Mouse (Mus musculus) intestine, embryonic 15.5 days (tissue): ENCODE measurements around the gene Ninj2. TPM values are rescaled to one million over a fixed set of nuclear protein-coding genes. Genes with fewer than 3 reads are reported as not detected.

Experiments used
- ATAC-seq: fragments of 200-750 bp; cut with Nextera tagmentation; 2 replicates; pipeline ENCODE4 v1.8.0; 2017; ENCODE audit warnings: moderate TSS enrichment, moderate library complexity
- H3K27ac ChIP-seq: fragments of 300-500 bp; sonication (generic); 2 replicates; pipeline ENCODE4 v1.5.1; 2015; ENCODE audit warnings: mild to moderate bottlenecking, inconsistent platforms
- H3K27me3 ChIP-seq: fragments of 300-500 bp; sonication (generic); replicated peaks from 2 replicates; pipeline ENCODE4 v1.6.1; 2015; ENCODE audit warnings: inconsistent platforms
- H3K36me3 ChIP-seq: fragments of 300-500 bp; sonication (generic); 2 replicates; pipeline ENCODE4 v1.6.1; 2015; ENCODE audit warnings: inconsistent platforms
- H3K4me1 ChIP-seq: fragments of 300-500 bp; sonication (generic); replicated peaks from 2 replicates; pipeline ENCODE4 v1.6.1; 2015; ENCODE audit warnings: inconsistent platforms
- H3K4me2 ChIP-seq: fragments of 300-500 bp; sonication (generic); replicated peaks from 2 replicates; pipeline ENCODE4 v1.6.1; 2015; ENCODE audit warnings: mild to moderate bottlenecking, inconsistent platforms
- H3K4me3 ChIP-seq: fragments of 300-500 bp; sonication (generic); replicated peaks from 2 replicates; pipeline ENCODE4 v1.5.1; 2015; ENCODE audit warnings: inconsistent platforms
- H3K9ac ChIP-seq: fragments of 300-500 bp; sonication (generic); 2 replicates; pipeline ENCODE4 v1.6.1; 2015; ENCODE audit warnings: inconsistent platforms
- H3K9me3 ChIP-seq: fragments of 300-500 bp; sonication (generic); 2 replicates; pipeline ENCODE4 v1.6.1; 2016; ENCODE audit warnings: inconsistent platforms
- WGBS: fragments of 180-500 bp; shearing (Covaris S2); methylation state at CpG from one replicate; pipeline ENCODE4 v1.1.7; 2015; 5-methylcytosine and 5-hydroxymethylcytosine counted together
- polyA plus RNA-seq: library from polyadenylated mRNA; unstranded; fragments of >200 nt; fragmentation: Nextera tagmentation; extraction: Ambion mirVana; gene quantifications from 2 replicates; pipeline ENCODE4 v1.2.1, GENCODE M21; 2015

Gene Ninj2
- polyA plus RNA-seq, 1 experiment from 2014 or later, result not detected

- Histone ChIP-seq H3K9me3 (no peaks in the 10 kb centered on the region), H3K36me3 (no peaks in the 10 kb centered on the region), H3K27me3 (no peaks in the 10 kb centered on the region), H3K9ac (no peak overlapping the region), H3K27ac (no peak overlapping the region), H3K4me3 (no peak overlapping the region), H3K4me1 (peaks cover 9% of the 10 kb centered on the region; the same call in 1 of the 2 replicates), H3K4me2 (peak overlapping the region; percentile 5; the same call in 1 of the 2 replicates)
- 59% methylated on average over 6 of the region's 6 CpGs for WGBS
- ATAC-seq, result peak; percentile 66
Observed at GRCm38 (mm10) chr6:120174028-120174601, 81.0 kb downstream of the Ninj2 start.

- Histone ChIP-seq H3K27ac (0 out of 2 replicates have a peak overlapping the region, but pooled peaks have one; percentile 17), H3K27me3 (no peaks in the 10 kb centered on the region)
- WGBS, result 54% methylated on average over 7 of the region's 7 CpGs
Observed at GRCm38 (mm10) chr6:120174602-120175115, 81.5 kb downstream of the Ninj2 start.

GRCm38 (mm10) chr6:120175650-120176049 lies 82.5 kb downstream of the Ninj2 start:
- H3K27me3 ChIP-seq, result no peaks in the 10 kb centered on the region
- H3K9ac ChIP-seq, result no peak overlapping the region
- 97% methylated on average over 4 of the region's 4 CpGs for WGBS
- H3K27ac ChIP-seq, result no peak overlapping the region
- peaks cover 9% of the 10 kb centered on the region; the same call in 1 of the 2 replicates for H3K4me1 ChIP-seq
- no peak for ATAC-seq
- no peak overlapping the region for H3K4me3 ChIP-seq
- no peaks in the 10 kb centered on the region for H3K9me3 ChIP-seq
- H3K4me2 ChIP-seq, result no peak overlapping the region
- H3K36me3 ChIP-seq, result no peaks in the 10 kb centered on the region

More at GRCm38 (mm10) chr6:120174602-120175115, 81.5 kb downstream of the Ninj2 start:
- Histone ChIP-seq H3K4me1 (peaks cover 9% of the 10 kb centered on the region; the same call in 1 of the 2 replicates), H3K9ac (no peak overlapping the region), H3K36me3 (no peaks in the 10 kb centered on the region), H3K4me3 (no peak overlapping the region), H3K9me3 (no peaks in the 10 kb centered on the region), H3K4me2 (peak overlapping the region; percentile 5; the same call in 1 of the 2 replicates)
- peak; percentile 95 for ATAC-seq

GRCm38 (mm10) chr6:120179044-120179755 lies 86.0 kb downstream of the Ninj2 start:
- ATAC-seq, result no peak
- Histone ChIP-seq H3K9me3 (no peaks in the 10 kb centered on the region), H3K27ac (no peak overlapping the region), H3K36me3 (no peaks in the 10 kb centered on the region), H3K27me3 (no peaks in the 10 kb centered on the region), H3K4me3 (no peak overlapping the region), H3K4me2 (no peak overlapping the region), H3K9ac (no peak overlapping the region), H3K4me1 (peaks cover 5% of the 10 kb centered on the region; the same call in 1 of the 2 replicates)
- WGBS, result 85% methylated on average over 6 of the region's 6 CpGs

- Histone ChIP-seq H3K36me3 (no peaks in the 10 kb centered on the region), H3K4me1 (no peaks in the 10 kb centered on the region), H3K27ac (no peak overlapping the region), H3K27me3 (no peaks in the 10 kb centered on the region), H3K4me3 (no peak overlapping the region), H3K4me2 (no peak overlapping the region), H3K9me3 (no peaks in the 10 kb centered on the region), H3K9ac (no peak overlapping the region)
- ATAC-seq, result no peak
- WGBS, result 68% methylated on average over 8 of the region's 8 CpGs
Observed at GRCm38 (mm10) chr6:120179756-120180206, 86.6 kb downstream of the Ninj2 start.

- no peak overlapping the region for H3K9ac ChIP-seq
- 75% methylated on average over 4 of the region's 4 CpGs for WGBS
- no peaks in the 10 kb centered on the region for H3K4me1 ChIP-seq
- no peak overlapping the region for H3K4me2 ChIP-seq
- no peak overlapping the region for H3K27ac ChIP-seq
- H3K27me3 ChIP-seq, result no peaks in the 10 kb centered on the region
- H3K36me3 ChIP-seq, result no peaks in the 10 kb centered on the region
- no peak for ATAC-seq
- no peaks in the 10 kb centered on the region for H3K9me3 ChIP-seq
- H3K4me3 ChIP-seq, result no peak overlapping the region
Observed at GRCm38 (mm10) chr6:120180492-120180891, 87.3 kb downstream of the Ninj2 start.

- Histone ChIP-seq H3K4me3 (no peak overlapping the region), H3K9me3 (no peaks in the 10 kb centered on the region), H3K36me3 (no peaks in the 10 kb centered on the region), H3K27me3 (no peaks in the 10 kb centered on the region), H3K4me2 (no peak overlapping the region), H3K4me1 (no peaks in the 10 kb centered on the region), H3K9ac (no peak overlapping the region), H3K27ac (no peak overlapping the region)
- no peak for ATAC-seq
- 87% methylated on average over 5 of the region's 5 CpGs for WGBS
Observed at GRCm38 (mm10) chr6:120182160-120182559, 89.0 kb downstream of the Ninj2 start.

- ATAC-seq, result no peak
- no peaks in the 10 kb centered on the region for H3K27me3 ChIP-seq
- no peaks in the 10 kb centered on the region for H3K9me3 ChIP-seq
- H3K4me2 ChIP-seq, result no peak overlapping the region
- WGBS, result 89% methylated on average over 4 of the region's 4 CpGs
- peaks cover 10% of the 10 kb centered on the region; the same call in 1 of the 2 replicates for H3K4me1 ChIP-seq
- no peaks in the 10 kb centered on the region for H3K36me3 ChIP-seq
- H3K9ac ChIP-seq, result no peak overlapping the region
- H3K27ac ChIP-seq, result no peak overlapping the region
- no peak overlapping the region for H3K4me3 ChIP-seq
Observed at GRCm38 (mm10) chr6:120183771-120184170, 90.6 kb downstream of the Ninj2 start.

- Histone ChIP-seq H3K4me2 (no peak overlapping the region), H3K9me3 (no peaks in the 10 kb centered on the region), H3K9ac (no peak overlapping the region), H3K27ac (no peak overlapping the region), H3K27me3 (no peaks in the 10 kb centered on the region), H3K4me1 (peaks cover 10% of the 10 kb centered on the region; the same call in 1 of the 2 replicates), H3K4me3 (no peak overlapping the region), H3K36me3 (no peaks in the 10 kb centered on the region)
- ATAC-seq, result no peak
- 88% methylated on average over 12 of the region's 12 CpGs for WGBS
Observed at GRCm38 (mm10) chr6:120185012-120185730, 92.0 kb downstream of the Ninj2 start.

- Histone ChIP-seq H3K4me3 (no peak overlapping the region), H3K36me3 (no peaks in the 10 kb centered on the region), H3K9ac (no peak overlapping the region), H3K4me1 (peaks cover 10% of the 10 kb centered on the region; the same call in 1 of the 2 replicates), H3K4me2 (no peak overlapping the region), H3K27ac (no peak overlapping the region), H3K9me3 (no peaks in the 10 kb centered on the region), H3K27me3 (no peaks in the 10 kb centered on the region)
- no peak; the same call in 1 of the 2 replicates for ATAC-seq
- 68% methylated on average over 7 of the region's 7 CpGs for WGBS
Observed at GRCm38 (mm10) chr6:120185756-120186155, 92.6 kb downstream of the Ninj2 start.

- Histone ChIP-seq H3K36me3 (no peaks in the 10 kb centered on the region), H3K4me2 (no peak overlapping the region), H3K9me3 (no peaks in the 10 kb centered on the region), H3K4me1 (peaks cover 10% of the 10 kb centered on the region; the same call in 1 of the 2 replicates), H3K9ac (no peak overlapping the region), H3K27me3 (no peaks in the 10 kb centered on the region), H3K4me3 (no peak overlapping the region), H3K27ac (no peak overlapping the region)
- WGBS, result 41% methylated on average over 3 of the region's 3 CpGs
- no peak for ATAC-seq
Observed at GRCm38 (mm10) chr6:120186594-120186993, 93.4 kb downstream of the Ninj2 start.

GRCm38 (mm10) chr6:120187587-120188176 lies 94.5 kb downstream of the Ninj2 start:
- Histone ChIP-seq H3K27ac (no peak overlapping the region), H3K4me1 (peaks cover 16% of the 10 kb centered on the region), H3K9me3 (no peaks in the 10 kb centered on the region), H3K36me3 (no peaks in the 10 kb centered on the region), H3K4me3 (no peak overlapping the region), H3K27me3 (no peaks in the 10 kb centered on the region), H3K9ac (no peak overlapping the region), H3K4me2 (peak overlapping the region; percentile 39)
- whole genome bisulfite sequencing, result 28% methylated on average over 18 of the region's 18 CpGs
- no peak for ATAC-seq
